Mouse (Mus musculus) T-helper 1 cell (primary cell): ENCODE data around the gene Ap3b1.

Experiments used
- in situ Hi-C: fragments of 300-600 bp; cut with MboI, MseI; formaldehyde crosslinking; loops from one replicate; pipeline ENCODE4 v1.15.1; 2025; ENCODE audit warnings: high pct_unique_total_duplicates

Ap3b1 gene

DNA sequence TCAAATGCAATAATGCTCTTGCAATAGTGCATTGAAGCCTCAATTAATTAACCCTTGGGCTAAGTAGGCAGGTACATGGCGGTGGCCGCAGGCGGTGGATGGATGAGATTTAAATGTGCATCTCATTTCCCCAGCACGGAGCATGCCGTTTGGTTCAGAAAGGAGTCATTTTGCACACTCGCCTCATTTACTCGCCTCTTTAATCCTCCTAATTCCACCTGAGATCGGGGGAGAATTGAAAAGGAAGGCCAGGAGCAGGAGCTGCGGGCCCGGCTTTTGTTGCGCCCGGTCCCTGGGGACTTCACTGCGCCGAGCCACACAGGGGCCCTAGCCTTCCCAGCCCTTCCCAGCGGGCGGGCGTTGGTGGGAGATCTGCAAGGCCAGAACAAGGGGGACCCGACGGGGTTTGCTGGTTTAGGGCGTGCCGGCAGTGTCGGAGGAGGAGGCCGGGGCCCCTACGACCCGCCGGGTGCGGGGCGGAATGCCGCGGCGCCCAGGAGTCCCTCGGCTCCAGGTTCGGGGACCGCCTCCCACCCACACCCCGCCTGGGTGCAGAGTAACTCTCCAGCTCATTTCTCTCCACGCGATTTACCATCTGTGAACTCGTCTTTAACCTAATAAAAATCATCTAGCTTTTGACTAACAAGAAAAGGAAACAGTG, 237.1 kb downstream of the Ap3b1 start:
- in situ Hi-C loops: no loop called here

DNA sequence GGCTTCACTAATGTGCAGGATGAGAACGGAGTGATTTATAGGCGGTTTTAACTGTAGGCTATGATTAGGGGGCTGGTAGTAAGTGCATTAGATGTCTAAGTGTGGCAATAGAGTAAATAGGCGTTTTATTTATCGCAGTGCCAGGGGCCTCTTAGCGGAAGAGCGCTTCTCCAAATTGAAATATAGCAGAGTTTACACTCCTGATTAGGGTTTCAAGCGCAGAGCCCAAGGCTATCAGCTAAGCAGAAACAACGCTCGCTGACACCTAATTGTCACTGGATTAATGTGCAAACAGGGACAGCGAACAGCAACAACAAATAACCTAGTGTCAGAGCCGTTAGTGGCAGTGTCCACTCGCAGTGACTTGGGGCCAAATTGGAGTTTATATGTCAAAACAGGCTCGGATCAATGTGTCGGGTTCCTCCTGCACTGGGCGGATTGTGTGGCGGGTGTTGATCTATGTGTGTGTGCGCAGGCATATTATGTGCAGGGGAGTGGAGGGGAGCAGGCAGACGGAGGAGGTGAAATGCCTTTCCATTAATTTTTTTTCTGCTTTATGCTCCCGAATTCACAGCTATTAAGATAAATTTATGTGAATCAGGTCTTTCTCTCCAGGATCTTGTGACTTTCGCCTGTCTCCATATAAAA, 237.8 kb downstream of the Ap3b1 start:
- in situ Hi-C loops: no loop called here

DNA sequence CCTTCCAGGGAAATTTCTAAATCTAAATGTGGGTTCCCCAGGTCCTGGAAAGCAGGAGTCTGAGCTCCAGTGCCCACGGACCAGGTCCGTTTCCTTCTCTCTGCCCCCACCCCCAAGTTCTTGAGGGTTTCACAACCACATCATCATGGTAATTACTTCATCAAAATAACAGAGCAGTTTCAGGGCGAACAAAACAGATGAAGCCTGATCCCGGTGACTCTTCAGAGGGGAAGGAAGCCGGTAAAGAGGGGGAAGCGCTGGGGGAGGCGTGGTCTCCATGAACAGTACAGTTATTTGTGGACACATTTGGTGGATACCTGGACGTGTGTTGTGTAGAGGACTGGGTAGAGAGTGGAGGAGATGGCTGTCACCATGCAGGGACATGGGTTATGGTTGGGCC, 241.0 kb downstream of the Ap3b1 start:
- in situ Hi-C loops: no loop called here

DNA sequence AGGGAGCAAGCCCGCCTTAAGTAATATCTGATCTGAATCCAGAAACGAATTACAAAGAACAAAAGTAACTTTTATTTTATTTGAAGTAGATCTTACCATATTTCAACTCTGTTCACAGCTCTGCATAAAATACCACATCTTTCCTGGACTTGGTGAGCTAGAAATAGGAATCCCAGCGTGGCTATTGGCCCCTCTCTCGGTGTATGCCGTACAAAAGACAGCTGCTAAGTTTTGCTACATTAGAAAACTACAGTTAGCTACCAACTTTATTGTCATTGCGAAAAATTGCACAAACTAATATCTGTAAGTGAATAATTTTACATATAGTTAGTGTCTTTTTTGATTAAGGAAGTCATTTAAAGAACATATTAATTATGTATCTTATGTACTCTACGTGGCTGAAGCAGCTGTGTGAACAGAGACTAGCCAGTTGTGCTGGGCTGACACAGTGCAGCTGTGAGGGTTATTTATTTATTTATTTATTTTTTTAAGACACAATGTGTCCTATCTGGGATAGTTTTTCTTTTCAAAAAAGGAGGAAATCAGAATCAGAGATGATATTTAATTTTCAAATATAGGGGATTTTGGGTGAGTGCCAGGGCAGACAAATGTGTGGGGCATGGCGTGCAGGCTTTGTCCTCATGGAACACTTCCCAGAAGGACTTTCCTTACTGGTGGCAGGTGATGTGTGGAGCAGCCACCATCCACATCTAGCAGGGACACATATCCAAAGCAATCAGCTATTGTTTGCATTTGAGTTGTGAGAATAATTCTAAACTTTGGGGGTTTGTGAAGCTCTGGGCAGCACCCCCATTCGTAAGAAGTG, 248.5 kb downstream of the Ap3b1 start:
- in situ Hi-C loops: no loop called here

DNA sequence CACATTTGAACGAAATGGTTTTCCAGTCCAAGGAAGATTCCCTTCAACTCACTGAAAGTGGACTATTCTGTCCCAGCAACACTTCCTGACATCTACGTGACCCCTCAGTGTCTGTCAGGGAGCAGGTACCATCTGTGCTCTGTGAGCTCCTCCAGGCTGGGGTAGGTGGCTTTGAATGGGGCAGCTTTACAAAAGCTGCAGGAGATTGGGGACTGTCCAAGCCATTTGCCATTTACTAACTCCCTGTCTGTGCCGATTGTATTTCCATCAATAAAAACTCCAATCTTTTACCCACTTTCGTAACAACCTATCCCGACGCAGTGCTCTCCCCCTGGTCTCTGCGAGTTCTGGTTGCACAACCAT, 249.1 kb downstream of the Ap3b1 start:
- in situ Hi-C loops: no loop called here

DNA sequence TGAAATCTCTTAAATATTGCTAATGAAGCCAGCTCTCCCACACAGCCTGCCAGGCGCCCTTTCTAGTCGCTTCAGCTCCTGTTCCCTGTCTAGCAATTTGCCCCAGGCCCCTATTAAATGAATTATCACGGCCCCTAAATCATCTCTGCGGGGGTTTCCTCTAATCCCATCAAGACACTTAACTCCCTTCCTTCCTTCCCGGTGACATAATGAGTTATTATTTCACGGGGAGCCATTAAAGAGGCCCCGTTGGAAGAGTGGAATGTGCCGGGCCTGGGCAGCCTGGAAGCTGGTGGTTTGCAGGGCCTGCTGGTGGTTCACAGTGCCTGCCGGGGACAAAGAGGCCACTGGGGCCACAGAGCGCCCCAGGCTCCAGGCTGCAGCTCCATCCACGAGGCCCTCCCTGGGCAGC, 249.7 kb downstream of the Ap3b1 start:
- in situ Hi-C loops: no loop called here

DNA sequence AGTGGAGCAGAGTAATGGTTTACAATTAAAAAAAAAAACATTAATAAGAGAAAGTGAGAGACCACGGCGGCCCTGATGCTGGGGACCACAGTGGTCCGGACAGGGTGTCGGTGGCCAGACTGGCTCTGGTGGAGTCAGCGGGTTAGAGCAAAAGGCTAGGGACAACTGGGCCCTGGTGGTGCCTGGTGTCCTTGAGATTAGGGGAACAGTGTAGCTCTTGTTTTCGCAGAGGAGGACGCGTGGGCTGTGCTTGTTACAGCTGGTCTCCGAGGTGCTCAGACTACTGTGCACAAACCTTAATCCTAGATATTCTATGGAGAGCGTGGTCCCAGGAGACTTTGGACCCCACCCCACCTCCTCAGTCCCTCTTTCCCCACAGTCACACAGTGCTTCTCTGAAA, 250.2 kb downstream of the Ap3b1 start:
- in situ Hi-C loops: no loop called here
